Mouse (Mus musculus): ENCODE results near the gene Ciao2b. TPM values are rescaled to one million over a fixed set of nuclear protein-coding genes. Genes with fewer than 3 reads are reported as not detected.
A peak's percentile ranks its signal among the peaks of the same experiment; 100 is the strongest.

Gene Ciao2b
- total RNA-seq (2012; rRNA removed) = 76.4 and 81.1 TPM in 2 replicates
- 72.2 and 74.4 TPM in 2 replicates for total RNA-seq (2014; rRNA removed)
- polyA plus RNA-seq (2012; ENCODE audit: insufficient read length, low read depth) = 75.8 and 76.4 TPM in 2 replicates

DNA sequence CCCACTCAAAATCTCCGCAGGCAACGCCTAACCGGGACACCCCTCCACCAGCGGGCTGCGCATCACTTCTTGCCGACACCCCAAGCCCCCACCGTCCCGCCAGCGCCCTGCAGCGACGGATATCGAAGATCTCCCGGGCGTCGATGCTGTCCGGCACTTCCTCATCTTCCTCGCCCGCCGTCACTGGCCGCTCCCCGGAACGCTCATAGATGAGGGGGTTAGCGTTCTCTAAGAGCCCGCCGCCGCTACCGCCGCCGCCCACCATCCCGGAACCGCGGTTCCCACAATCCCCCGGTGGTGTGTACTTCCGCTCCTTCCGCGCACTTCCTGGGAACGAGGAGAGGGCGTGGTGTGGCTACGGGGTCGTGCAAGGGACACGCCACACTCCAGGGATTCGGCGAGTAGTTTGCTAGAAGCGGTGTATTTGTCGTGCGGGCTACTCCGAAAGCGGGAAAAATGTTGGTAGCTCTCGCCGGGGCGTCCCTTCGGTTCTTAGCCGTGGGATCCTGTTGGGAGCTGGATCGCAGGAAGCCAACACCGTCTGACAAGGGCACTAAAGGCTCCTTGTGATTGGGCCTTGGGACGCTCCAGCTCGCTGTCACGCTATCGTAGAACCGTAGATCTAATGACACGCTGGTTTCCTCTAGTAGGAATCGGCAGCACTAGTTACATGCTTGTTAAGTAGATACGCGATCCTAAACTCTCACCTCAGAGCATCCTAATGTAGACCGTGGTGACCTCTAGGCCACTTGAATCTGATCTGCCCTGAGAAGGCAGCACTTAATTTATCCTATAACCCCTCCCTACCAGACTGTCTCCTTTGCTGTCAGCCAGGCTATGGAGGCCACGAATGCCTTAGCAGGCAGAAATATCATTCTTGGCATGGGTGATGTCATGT is at the start of gene Ciao2b:
Gene Ciao2b (minus strand): TSS at position 540 of the 898 bp plus-strand sequence.
- dilution Hi-C loops (cut with MboI; ENCODE audit: extremely low pct_ligation_motif_present, extremely low pct_unique_long_range_greater_than_20kb, low sequenced_read_pairs) (no loop called here), in situ Hi-C loops (cut with MboI; ENCODE audit: low pct_ligation_motif_present, low pct_unique_long_range_greater_than_20kb, low sequenced_read_pairs) (loop anchor here (5.0 kb wide), 1 partner anchor 34 kb away; no protein-coding TSS in a partner anchor)
- H3K4me2 ChIP-seq (ENCODE audit: insufficient read depth, low read depth, poor library complexity, severe bottlenecking) = peak within 1 kb of the TSS; percentile 77
- DNase-seq (ENCODE audit: extremely low read depth) = peak; percentile 82
- peak within 1 kb of the TSS; percentile 29; the same call in 1 of the 2 replicates for H3K27ac ChIP-seq (ENCODE audit: insufficient read depth, low read depth)
- H3K9me3 ChIP-seq (replicated peaks; ENCODE audit: low read length) = no peaks in the 10 kb centered on the region
- H3K4me3 ChIP-seq (replicated peaks in 1 of 3; ENCODE audit: low read depth in 2 of 3, low read length in 2 of 3, poor library complexity in 1 of 3) = peak within 1 kb of the TSS; percentile 84 to 91 (median 85)
- peaks cover 11 to 35% of the 10 kb centered on the region in 2 experiments for H3K36me3 ChIP-seq (replicated peaks in 1 of 2; ENCODE audit: control insufficient read depth in 1 of 2, insufficient read depth in 1 of 2, low read length in 1 of 2)
- peak within 1 kb of the TSS; percentile 92 for H3K9ac ChIP-seq (ENCODE audit: insufficient read depth, low read depth)
- H3K4me1 ChIP-seq (ENCODE audit: control insufficient read depth in 1 of 2, insufficient read depth in 2 of 2) = peaks cover 10 to 37% of the 10 kb centered on the region in 2 experiments
- TF ChIP-seq CHD1 (IDR thresholded peaks at IDR 0.05; ENCODE audit: low read depth, low read length) (no peak), ZC3H11A (IDR thresholded peaks at IDR 0.05; ENCODE audit: low read depth, low read length) (no peak), HCFC1 (IDR thresholded peaks at IDR 0.05; ENCODE audit: low read depth, low read length) (peak; percentile 92), JUND (conservative IDR thresholded peaks at IDR 0.05; ENCODE audit: low read depth, low read length) (no peak), ZKSCAN1 (IDR thresholded peaks at IDR 0.05; ENCODE audit: borderline replicate concordance, low read depth, low read length) (no peak), MXI1 (IDR thresholded peaks at IDR 0.05; ENCODE audit: low read depth, low read length) (peak; percentile 88), MAX (IDR thresholded peaks at IDR 0.05; ENCODE audit: low read length) (peak; percentile 76; the same call in 1 of the 2 replicates), IRF4 (IDR thresholded peaks at IDR 0.05; ENCODE audit: low read depth, low read length) (peak; percentile 75), NRF1 (IDR thresholded peaks at IDR 0.05; ENCODE audit: low read depth, low read length) (no peak), NELFE (IDR thresholded peaks at IDR 0.05; ENCODE audit: low read depth, low read length) (peak; percentile 89), ZNF384 (IDR thresholded peaks at IDR 0.05; ENCODE audit: low read depth, low read length) (no peak), E2F4 (IDR thresholded peaks at IDR 0.05; ENCODE audit: insufficient replicate concordance, low read depth, low read length) (no peak), SMC3 (IDR thresholded peaks at IDR 0.05; ENCODE audit: low read depth, low read length) (peak; percentile 5; the same call in 1 of the 2 replicates), POLR2AphosphoS2 (IDR thresholded peaks at IDR 0.05; ENCODE audit: low read depth, low read length) (peak; percentile 85), ZMIZ1 (IDR thresholded peaks at IDR 0.05; ENCODE audit: low read depth, low read length) (peak; percentile 56; the same call in 1 of the 2 replicates), UBTF (IDR thresholded peaks at IDR 0.05; ENCODE audit: low read depth, low read length) (no peak), USF1 (IDR thresholded peaks at IDR 0.05; ENCODE audit: low read depth, low read length) (no peak), PAX5 (IDR thresholded peaks at IDR 0.05; ENCODE audit: low read length) (no peak), CTCF (conservative IDR thresholded peaks at IDR 0.05 in 1 of 2, IDR thresholded peaks at IDR 0.05 in 1 of 2; ENCODE audit: low read depth in 2 of 2, low read length in 2 of 2) (no peak), ELF1 (IDR thresholded peaks at IDR 0.05; ENCODE audit: low read depth, low read length) (peak; percentile 99), MAFK (IDR thresholded peaks at IDR 0.05; ENCODE audit: insufficient replicate concordance, low read length) (no peak), BHLHE40 (IDR thresholded peaks at IDR 0.05; ENCODE audit: low read depth, low read length) (no peak), MEF2A (IDR thresholded peaks at IDR 0.05; ENCODE audit: borderline replicate concordance, low read depth, low read length) (no peak), CHD2 (IDR thresholded peaks at IDR 0.05; ENCODE audit: low read length) (no peak), TBP (conservative IDR thresholded peaks at IDR 0.05; ENCODE audit: low read depth, low read length) (peak; percentile 63), JUN (IDR thresholded peaks at IDR 0.05; ENCODE audit: insufficient read depth, low read depth, low read length) (no peak), USF2 (conservative IDR thresholded peaks at IDR 0.05; ENCODE audit: low read depth, low read length) (no peak), KAT2A (IDR thresholded peaks at IDR 0.05; ENCODE audit: insufficient replicate concordance, low read length) (peak; percentile 87; the same call in 1 of the 2 replicates), GABPA (IDR thresholded peaks at IDR 0.05; ENCODE audit: insufficient replicate concordance, low read depth, low read length) (no peak; the same call in 1 of the 2 replicates), RAD21 (IDR thresholded peaks at IDR 0.05; ENCODE audit: low read depth, low read length) (no peak), MAZ (IDR thresholded peaks at IDR 0.05; ENCODE audit: low read depth, low read length) (no peak; the same call in 1 of the 2 replicates), EP300 (IDR thresholded peaks at IDR 0.05; ENCODE audit: low read length) (no peak), RCOR1 (conservative IDR thresholded peaks at IDR 0.05; ENCODE audit: low read depth, low read length) (no peak), TCF12 (IDR thresholded peaks at IDR 0.05; ENCODE audit: low read depth, low read length) (peak; percentile 83), POLR2A (IDR thresholded peaks at IDR 0.05; ENCODE audit: low read depth, low read length) (peak; percentile 87), MYC (IDR thresholded peaks at IDR 0.05; ENCODE audit: low read depth, low read length) (peak; percentile 26; the same call in 1 of the 2 replicates), SIN3A (IDR thresholded peaks at IDR 0.05; ENCODE audit: low read length) (peak; percentile 97), ETS1 (conservative IDR thresholded peaks at IDR 0.05; ENCODE audit: low read depth, low read length) (no peak)
- H3K27me3 ChIP-seq (replicated peaks) = no peaks in the 10 kb centered on the region
- H3K79me2 ChIP-seq (replicated peaks; ENCODE audit: control insufficient read depth, extremely low read depth, insufficient read depth, poor library complexity, severe bottlenecking) = peaks cover 13% of the 10 kb centered on the region

Measured in CH12.LX (cell line).